Mouse (Mus musculus): ENCODE measurements at regions not wholly inside any gene's neighbourhood (a gene's known extent, or its start where the extent isn't known, plus 50 kb on each side); places are given as distances from the start of the nearest gene placed in this dataset.
"Not testable (repeated sequence)": the region's sequence is repeated elsewhere in the genome, so short reads cannot be mapped to it uniquely, and the experiment has no call there.

DNA sequence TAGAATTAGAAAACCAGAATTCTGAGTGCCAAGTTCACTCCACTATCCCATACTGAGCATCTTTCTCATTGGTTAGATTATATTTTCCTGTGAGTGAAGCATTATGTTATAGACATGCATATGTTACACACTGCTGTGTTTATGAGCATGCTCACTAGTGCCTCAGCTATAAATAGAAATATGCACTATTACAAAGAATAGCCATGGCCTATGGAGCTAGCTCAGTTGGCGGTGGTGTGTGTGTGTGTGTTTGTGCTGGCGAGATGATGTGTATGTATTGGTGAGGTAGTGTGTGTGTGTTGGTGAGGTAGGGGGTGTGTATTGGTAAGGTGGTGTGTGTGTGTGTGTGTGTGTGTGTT, 106.2 kb downstream of the Sec31a start:
- H3K27ac ChIP-seq (ENCODE audit: insufficient read depth, low read depth, low read length) = no peak overlapping the region
- TF ChIP-seq CTCF (IDR thresholded peaks at IDR 0.05; ENCODE audit: insufficient read depth, low read depth, low read length) (no peak), POLR2A (IDR thresholded peaks at IDR 0.05; ENCODE audit: insufficient read depth, low read depth, low read length) (no peak)
- H3K4me3 ChIP-seq (ENCODE audit: insufficient read depth, low read depth, low read length) = no peak overlapping the region
- 97% methylated on average over 2 of the region's 2 CpGs for WGBS
- no peaks in the 10 kb centered on the region for H3K4me1 ChIP-seq (ENCODE audit: control insufficient read depth, insufficient read depth, low read length)

GRCm38 (mm10) chr5:100309071-100309806, 106.8 kb downstream of the Sec31a start:
- Histone ChIP-seq H3K4me1 (ENCODE audit: control insufficient read depth, insufficient read depth, low read length) (no peaks in the 10 kb centered on the region), H3K27ac (ENCODE audit: insufficient read depth, low read depth, low read length) (no peak overlapping the region), H3K4me3 (ENCODE audit: insufficient read depth, low read depth, low read length) (no peak overlapping the region)
- 72% methylated on average over 17 of the region's 17 CpGs for WGBS
- TF ChIP-seq CTCF (IDR thresholded peaks at IDR 0.05; ENCODE audit: insufficient read depth, low read depth, low read length) = no peak
- no peak for TF ChIP-seq POLR2A (IDR thresholded peaks at IDR 0.05; ENCODE audit: insufficient read depth, low read depth, low read length)

DNA sequence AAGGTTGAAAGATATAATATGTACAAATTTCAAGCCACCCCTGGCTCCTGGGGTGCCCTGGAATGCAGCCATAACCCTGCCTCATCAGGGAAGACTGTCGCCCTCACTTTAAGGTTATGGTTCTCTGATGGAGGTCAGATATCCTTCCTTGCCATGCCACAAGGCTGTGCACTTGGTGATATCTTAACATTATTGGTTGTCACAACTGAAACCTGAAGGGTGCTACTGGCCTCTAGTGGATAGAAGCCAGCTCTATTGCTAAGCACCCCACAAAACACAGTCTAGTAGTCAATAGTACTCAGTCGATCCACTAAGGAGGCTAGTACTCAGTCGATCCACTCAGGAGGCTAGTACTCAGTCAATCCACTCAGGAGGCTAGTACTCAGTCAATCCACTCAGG, 111.6 kb downstream of the Sec31a start:
- Histone ChIP-seq H3K4me3 (ENCODE audit: insufficient read depth, low read depth, low read length) (no peak overlapping the region), H3K4me1 (ENCODE audit: control insufficient read depth, insufficient read depth, low read length) (no peaks in the 10 kb centered on the region), H3K27ac (ENCODE audit: insufficient read depth, low read depth, low read length) (no peak overlapping the region)
- no peak for TF ChIP-seq POLR2A (IDR thresholded peaks at IDR 0.05; ENCODE audit: insufficient read depth, low read depth, low read length)
- 64% methylated on average over 3 of the region's 3 CpGs for WGBS

DNA sequence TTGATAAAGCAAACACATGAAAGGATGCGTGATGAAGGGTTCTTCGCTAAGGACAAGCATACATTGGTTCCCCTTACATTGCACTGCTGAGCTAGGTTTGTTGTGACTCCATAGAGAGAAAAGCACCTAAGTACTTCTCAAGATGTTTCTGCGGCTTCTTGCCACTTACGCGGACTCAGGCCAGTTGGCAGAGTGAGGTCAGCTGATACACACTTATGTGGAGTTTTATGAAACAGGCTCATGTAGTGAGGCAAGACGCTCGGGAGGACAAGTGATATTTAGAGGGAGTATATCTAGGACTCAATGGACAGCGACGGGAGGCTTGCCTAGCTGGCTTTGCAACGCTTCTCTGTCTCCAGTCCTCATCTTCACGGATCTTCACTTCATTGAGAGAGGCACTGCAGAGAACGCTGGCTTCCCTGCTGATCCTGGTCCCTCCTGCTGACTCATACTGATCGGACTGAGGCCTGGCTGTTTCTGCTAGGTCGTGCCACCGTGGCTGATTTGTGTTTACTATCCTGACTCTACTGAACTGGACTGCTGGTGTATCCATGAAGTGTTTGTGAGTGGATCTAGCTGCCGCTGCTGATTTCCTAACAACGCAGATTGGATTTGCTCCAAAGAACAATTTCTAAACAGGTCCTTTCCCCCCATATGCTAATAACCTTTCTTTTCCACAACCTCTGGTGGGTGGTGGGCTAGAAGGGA, 113.8 kb downstream of the Sec31a start:
- H3K4me1 ChIP-seq (ENCODE audit: control insufficient read depth, insufficient read depth, low read length) = no peaks in the 10 kb centered on the region
- TF ChIP-seq CTCF (IDR thresholded peaks at IDR 0.05; ENCODE audit: insufficient read depth, low read depth, low read length) (no peak), POLR2A (IDR thresholded peaks at IDR 0.05; ENCODE audit: insufficient read depth, low read depth, low read length) (no peak)
- no peak overlapping the region for H3K27ac ChIP-seq (ENCODE audit: insufficient read depth, low read depth, low read length)
- WGBS = 69% methylated on average over 17 of the region's 17 CpGs
- no peak overlapping the region for H3K4me3 ChIP-seq (ENCODE audit: insufficient read depth, low read depth, low read length)

- TF ChIP-seq CTCF (IDR thresholded peaks at IDR 0.05; ENCODE audit: insufficient read depth, low read depth, low read length) (no peak), POLR2A (IDR thresholded peaks at IDR 0.05; ENCODE audit: insufficient read depth, low read depth, low read length) (no peak)
- Histone ChIP-seq H3K4me1 (ENCODE audit: control insufficient read depth, insufficient read depth, low read length) (no peaks in the 10 kb centered on the region), H3K27ac (ENCODE audit: insufficient read depth, low read depth, low read length) (no peak overlapping the region), H3K4me3 (ENCODE audit: insufficient read depth, low read depth, low read length) (no peak overlapping the region)
- 93% methylated on average over 4 of the region's 4 CpGs for WGBS
These were observed 116.9 kb downstream of the Sec31a start for GRCm38 (mm10) chr5:100299141-100299540.

DNA sequence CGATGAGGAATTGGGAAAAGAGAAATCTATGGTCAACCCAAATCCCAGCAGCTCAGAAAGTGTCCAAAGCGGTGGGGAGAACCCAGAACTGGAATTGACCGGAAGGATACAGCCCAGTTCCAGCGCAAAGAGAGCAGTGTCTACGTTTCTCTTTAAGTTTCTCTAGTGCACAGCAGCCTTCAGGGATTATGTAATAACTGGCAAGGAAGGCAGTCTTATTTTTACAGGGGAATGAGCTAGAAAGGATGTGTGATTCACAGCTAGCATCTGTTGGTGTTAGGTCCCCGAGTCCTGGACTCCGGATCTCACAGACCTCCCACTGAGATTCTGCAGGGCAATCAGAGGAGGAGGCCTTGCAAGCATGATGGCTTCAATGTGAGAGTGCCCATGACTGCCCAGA, 121.8 kb downstream of the Sec31a start:
- Histone ChIP-seq H3K27ac (ENCODE audit: insufficient read depth, low read depth, low read length) (no peak overlapping the region), H3K4me3 (ENCODE audit: insufficient read depth, low read depth, low read length) (no peak overlapping the region)
- WGBS = 63% methylated on average over 7 of the region's 7 CpGs

DNA sequence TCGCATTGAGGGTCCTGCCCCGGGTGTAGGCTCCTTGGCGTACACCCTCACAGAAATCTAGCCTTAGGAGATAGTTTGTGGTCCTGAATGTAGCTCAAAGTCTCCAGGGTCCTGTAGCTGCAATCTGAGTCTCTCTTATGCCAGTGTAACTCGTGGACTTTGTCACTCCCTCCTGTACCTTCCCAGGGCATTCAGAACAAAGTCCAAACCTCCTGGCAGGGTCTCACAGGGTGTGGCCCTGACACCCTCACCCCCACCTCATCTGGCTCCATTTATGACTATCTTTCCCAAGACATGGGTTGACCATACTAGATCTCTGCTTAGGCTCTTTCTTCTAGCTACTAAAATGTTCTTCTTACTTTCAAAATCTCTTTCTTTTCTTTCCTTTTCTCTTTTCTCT, 120.6 kb upstream of the Tmem150c start:
- H3K4me3 ChIP-seq (ENCODE audit: insufficient read depth, low read depth, low read length) = no peak overlapping the region
- 84% methylated on average over 4 of the region's 4 CpGs for WGBS
- H3K27ac ChIP-seq (ENCODE audit: insufficient read depth, low read depth, low read length) = no peak overlapping the region
- no peaks in the 10 kb centered on the region for H3K4me1 ChIP-seq (ENCODE audit: control insufficient read depth, insufficient read depth, low read length)
- no peak for TF ChIP-seq POLR2A (IDR thresholded peaks at IDR 0.05; ENCODE audit: insufficient read depth, low read depth, low read length)
- TF ChIP-seq CTCF (IDR thresholded peaks at IDR 0.05; ENCODE audit: insufficient read depth, low read depth, low read length) = no peak

More for the DNA sequence above, 121.8 kb downstream of the Sec31a start:
- no peaks in the 10 kb centered on the region for H3K4me1 ChIP-seq (ENCODE audit: control insufficient read depth, insufficient read depth, low read length)
- no peak for TF ChIP-seq CTCF (IDR thresholded peaks at IDR 0.05; ENCODE audit: insufficient read depth, low read depth, low read length)
- TF ChIP-seq POLR2A (IDR thresholded peaks at IDR 0.05; ENCODE audit: insufficient read depth, low read depth, low read length) = no peak

GRCm38 (mm10) chr5:100279474-100279873, 119.9 kb upstream of the Tmem150c start:
- H3K27ac ChIP-seq (ENCODE audit: insufficient read depth, low read depth, low read length) = no peak overlapping the region
- no peak overlapping the region for H3K4me3 ChIP-seq (ENCODE audit: insufficient read depth, low read depth, low read length)
- TF ChIP-seq CTCF (IDR thresholded peaks at IDR 0.05; ENCODE audit: insufficient read depth, low read depth, low read length) = no peak
- no peak for TF ChIP-seq POLR2A (IDR thresholded peaks at IDR 0.05; ENCODE audit: insufficient read depth, low read depth, low read length)
- no peaks in the 10 kb centered on the region for H3K4me1 ChIP-seq (ENCODE audit: control insufficient read depth, insufficient read depth, low read length)
- 89% methylated on average over 8 of the region's 8 CpGs for WGBS

DNA sequence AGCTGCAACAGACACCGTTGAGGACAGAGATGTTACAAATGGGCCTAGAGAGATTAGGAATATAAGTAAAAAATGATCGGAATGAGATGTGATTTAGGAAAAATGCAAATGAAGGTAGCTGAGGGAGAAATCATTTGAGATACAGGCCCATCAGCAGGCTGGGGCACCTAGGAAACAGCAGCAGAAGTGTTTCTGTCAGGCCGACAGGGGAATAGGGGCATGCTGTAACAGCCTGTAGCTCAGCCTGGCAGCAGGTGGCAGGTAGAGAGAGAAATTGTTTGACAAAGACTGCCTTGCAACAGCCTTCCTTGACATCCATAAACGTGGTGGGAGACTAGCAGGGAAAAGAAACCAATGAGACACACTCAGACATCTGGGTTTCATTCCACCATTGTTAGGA, 115.1 kb upstream of the Tmem150c start:
- TF ChIP-seq CTCF (IDR thresholded peaks at IDR 0.05; ENCODE audit: insufficient read depth, low read depth, low read length) = no peak
- no peak for TF ChIP-seq POLR2A (IDR thresholded peaks at IDR 0.05; ENCODE audit: insufficient read depth, low read depth, low read length)
- H3K4me1 ChIP-seq (ENCODE audit: control insufficient read depth, insufficient read depth, low read length) = no peaks in the 10 kb centered on the region

DNA sequence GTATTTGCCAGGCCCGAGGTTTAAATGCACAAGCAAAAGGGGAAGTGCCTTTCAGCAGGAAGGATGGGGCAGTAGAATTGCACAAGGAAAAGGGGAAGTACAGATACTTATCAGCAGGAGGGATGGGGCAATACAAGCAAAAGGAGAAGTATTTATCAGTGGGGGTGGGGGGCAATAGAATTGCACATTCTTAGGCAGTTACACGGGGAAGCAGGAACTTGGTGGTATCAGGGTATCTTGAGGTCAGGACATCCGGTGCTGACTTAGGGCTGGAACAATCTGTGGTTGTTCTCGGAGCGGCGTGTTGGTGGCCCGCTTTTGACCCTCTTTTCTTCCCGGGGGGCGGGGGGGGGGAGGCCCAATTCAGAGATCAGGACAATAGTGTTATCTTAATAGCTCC, 112.4 kb upstream of the Tmem150c start:
- H3K4me1 ChIP-seq (ENCODE audit: control insufficient read depth, insufficient read depth, low read length); H3K4me3 ChIP-seq (ENCODE audit: insufficient read depth, low read depth, low read length); H3K27ac ChIP-seq (ENCODE audit: insufficient read depth, low read depth, low read length): not testable (repeated sequence)
- 93% methylated on average over 9 of the region's 9 CpGs for WGBS

More for the DNA sequence above, 115.1 kb upstream of the Tmem150c start:
- H3K4me3 ChIP-seq (ENCODE audit: insufficient read depth, low read depth, low read length) = no peak overlapping the region
- no peak overlapping the region for H3K27ac ChIP-seq (ENCODE audit: insufficient read depth, low read depth, low read length)
- WGBS = 69% methylated on average over 4 of the region's 4 CpGs

Data from olfactory bulb, adult 2 months (tissue).